Mouse (Mus musculus) brain, adult 2 months (tissue): ENCODE measurements at regions not wholly inside any gene's neighbourhood (a gene's known extent, or its start where the extent isn't known, plus 50 kb on each side); places are given as distances from the start of the nearest gene placed in this dataset.

Source experiments
- DNase-seq: peaks from one replicate; pipeline ENCODE4 v3.0.0; 2011; ENCODE audit warnings: low read depth, low spot score

- peak; percentile 38 for DNase-seq
Measured at GRCm38 (mm10) chr10:98837289-98838181, 76.7 kb upstream of the Atp2b1 start.

- DNase-seq: no peak
Measured at GRCm38 (mm10) chr10:98838926-98839679, 75.1 kb upstream of the Atp2b1 start.

DNA sequence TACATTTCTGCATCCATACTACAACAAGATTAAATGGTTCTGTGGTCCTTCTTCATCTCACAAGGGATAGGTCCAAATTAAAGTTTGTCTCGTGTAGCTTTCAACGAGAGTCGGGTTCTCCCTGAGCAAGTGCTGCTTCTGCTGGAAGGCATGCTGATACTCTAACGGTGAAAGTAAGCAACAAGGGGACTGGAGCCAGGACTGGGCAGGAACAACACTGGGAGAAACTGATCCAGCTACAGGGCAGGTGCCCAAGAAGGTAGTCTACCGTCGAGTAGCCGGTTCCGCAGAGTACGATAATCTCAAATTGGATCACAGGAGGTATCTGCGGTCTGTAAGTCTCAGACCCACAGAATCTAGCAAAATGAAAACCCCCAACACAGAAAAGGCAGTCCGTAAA, 74.2 kb upstream of the Atp2b1 start:
- DNase-seq: no peak

- no peak for DNase-seq
Measured at GRCm38 (mm10) chr10:98840411-98840810, 73.8 kb upstream of the Atp2b1 start.

DNA sequence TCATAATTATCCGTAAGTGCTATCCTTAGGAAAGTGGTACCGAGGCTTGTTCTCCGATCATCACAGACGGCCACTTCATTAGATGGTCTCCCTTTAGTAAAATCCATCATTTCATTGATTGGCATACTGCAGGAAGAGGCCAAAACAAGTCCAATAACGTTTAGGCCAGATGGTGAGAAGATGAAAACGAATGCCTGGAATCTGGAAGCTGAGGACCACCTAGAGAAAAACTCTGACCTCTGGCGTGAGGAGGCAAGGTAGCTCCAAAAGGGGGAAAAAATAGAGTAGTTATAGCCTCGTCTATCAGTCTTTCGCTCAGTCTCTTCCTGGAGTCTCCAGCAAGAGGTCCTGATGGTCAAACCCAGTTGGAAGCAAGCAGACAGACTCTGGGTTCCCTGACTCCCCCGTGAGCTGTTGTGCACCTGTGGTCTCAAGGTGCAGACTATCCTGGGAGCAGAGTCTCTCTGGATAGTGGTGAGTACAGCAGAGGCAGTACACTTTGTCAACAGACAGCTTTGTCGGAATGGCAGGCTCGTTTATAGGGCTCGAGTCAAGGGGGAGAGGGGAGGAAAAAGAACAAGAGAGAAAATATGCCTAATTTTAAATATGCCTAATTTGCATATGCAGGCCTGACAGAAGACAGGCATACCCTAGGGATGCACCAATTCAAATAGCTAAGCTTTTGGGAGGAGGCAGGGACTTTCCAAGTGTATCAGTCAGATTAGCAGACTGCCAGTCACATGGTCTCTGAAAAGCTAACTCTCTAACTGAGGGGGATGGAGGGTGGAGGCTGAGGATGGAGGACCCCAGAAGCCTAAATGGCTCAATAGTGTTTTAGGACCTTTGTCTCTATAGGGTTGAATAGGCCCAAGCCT, 73.0 kb upstream of the Atp2b1 start:
- DNase-seq: no peak

DNA sequence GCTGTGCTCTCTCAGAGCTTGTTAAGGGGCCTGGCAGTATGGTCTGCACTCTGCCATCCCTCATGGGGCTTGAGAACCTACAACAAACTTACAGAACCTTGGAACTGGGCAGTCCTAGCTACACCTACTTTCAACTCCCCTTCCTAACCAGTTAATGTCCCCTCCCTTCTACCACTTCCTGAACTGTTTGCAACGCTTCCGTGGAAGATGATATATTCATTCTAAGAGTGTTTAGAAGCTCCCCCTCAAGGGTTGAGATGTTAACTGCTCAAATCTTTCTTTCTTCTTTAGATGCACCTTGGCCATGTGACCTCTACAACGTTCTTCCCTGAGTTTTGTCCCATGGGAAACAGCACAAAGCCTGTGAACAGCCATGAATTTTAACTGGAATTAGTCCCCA, 72.3 kb upstream of the Atp2b1 start:
- no peak for DNase-seq

- DNase-seq: no peak
Measured at GRCm38 (mm10) chr10:98842721-98843120, 71.5 kb upstream of the Atp2b1 start.

DNA sequence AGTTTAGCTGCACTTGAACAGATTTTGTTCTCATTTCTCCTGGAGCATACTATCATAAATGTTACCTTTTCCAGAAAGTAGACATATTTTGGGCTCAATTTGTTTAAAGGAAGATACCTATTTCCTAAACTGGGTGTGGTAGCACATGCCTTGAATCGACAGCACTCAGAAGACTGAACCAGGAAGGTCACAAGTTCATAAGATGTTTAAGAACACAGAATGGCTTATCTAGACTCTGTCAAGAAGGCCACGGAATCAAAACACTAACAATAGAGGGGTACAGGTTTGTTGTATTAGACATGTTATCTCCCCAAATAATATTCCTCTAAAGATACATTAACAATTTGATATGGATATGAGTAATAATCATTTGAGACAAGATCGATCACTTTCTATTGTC, 64.4 kb upstream of the Atp2b1 start:
- no peak for DNase-seq

DNA sequence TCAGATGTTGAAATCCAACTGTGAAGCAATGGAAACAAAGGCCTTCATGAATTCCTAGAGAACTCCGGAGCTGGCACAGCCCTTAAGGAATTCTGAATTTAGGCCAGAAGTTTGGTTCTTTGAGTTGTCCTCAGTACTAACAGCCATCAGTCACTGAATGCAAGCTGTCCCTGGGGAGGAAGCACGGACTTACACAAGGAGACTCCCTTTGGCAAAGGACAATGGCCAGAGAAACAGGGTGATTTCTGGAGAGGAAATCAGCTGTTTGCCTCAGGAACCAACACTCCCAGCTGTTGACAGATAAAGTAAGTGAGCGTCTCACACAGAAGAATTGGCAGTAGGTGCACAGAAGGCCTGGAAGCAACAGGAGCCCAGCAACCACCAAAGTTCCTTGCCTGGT, 56.8 kb upstream of the Atp2b1 start:
- DNase-seq: no peak

DNA sequence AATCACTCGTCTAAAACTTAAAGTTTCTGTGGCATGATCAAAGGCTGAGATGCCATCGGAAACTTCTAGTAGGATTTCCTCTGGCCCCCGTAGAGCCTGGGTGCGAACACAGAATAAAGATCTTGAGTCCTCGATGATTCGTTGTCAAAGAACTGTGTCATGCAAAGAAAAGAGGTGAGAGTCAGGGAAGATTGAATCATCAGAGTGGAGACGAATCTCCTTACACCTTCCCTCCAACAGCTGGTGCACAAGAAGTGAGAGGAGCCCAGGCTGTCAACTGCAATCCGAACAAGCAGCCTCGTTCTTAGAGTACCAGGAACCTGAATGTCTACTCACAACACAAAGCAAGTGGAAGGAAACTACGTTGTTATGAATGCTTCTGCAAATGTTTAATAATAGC, 52.7 kb upstream of the Atp2b1 start:
- peak; percentile 65 for DNase-seq

GRCm38 (mm10) chr10:98862712-98863111, 51.5 kb upstream of the Atp2b1 start:
- DNase-seq: no peak

GRCm38 (mm10) chr10:98864384-98864783, 49.8 kb upstream of the Atp2b1 start:
- no peak for DNase-seq
